Mouse (Mus musculus) hindbrain, embryonic 13.5 days (tissue): ENCODE measurements around the gene Olfr26. TPM values are rescaled to one million over a fixed set of nuclear protein-coding genes. Genes with fewer than 3 reads are reported as not detected.
"Not testable (repeated sequence)": the region's sequence is repeated elsewhere in the genome, so short reads cannot be mapped to it uniquely, and the experiment has no call there.

ENCODE experiments used
- ATAC-seq: fragments of 200-750 bp; cut with Nextera tagmentation; 2 replicates; pipeline ENCODE4 v1.8.0; 2017; ENCODE audit warnings: moderate TSS enrichment; ENCODE audit not compliant: low FRiP score
- H3K27ac ChIP-seq: fragments of 300-500 bp; sonication (generic); 2 replicates; pipeline ENCODE4 v1.5.1; 2015; ENCODE audit warnings: inconsistent platforms, mild to moderate bottlenecking, moderate library complexity
- H3K27me3 ChIP-seq: fragments of 300-500 bp; sonication (generic); 2 replicates; pipeline ENCODE4 v1.6.1; 2015; ENCODE audit warnings: mild to moderate bottlenecking, inconsistent platforms
- H3K36me3 ChIP-seq: fragments of 300-500 bp; sonication (generic); 2 replicates; pipeline ENCODE4 v1.6.1; 2015; ENCODE audit warnings: mild to moderate bottlenecking, inconsistent platforms
- H3K4me1 ChIP-seq: fragments of 300-500 bp; sonication (generic); replicated peaks from 2 replicates; pipeline ENCODE4 v1.6.1; 2015; ENCODE audit warnings: inconsistent platforms
- H3K4me2 ChIP-seq: fragments of 300-500 bp; sonication (generic); 2 replicates; pipeline ENCODE4 v1.6.1; 2015; ENCODE audit warnings: inconsistent platforms, mild to moderate bottlenecking, moderate library complexity
- H3K4me3 ChIP-seq: fragments of 300-500 bp; sonication (generic); 2 replicates; pipeline ENCODE4 v1.5.1; 2015; ENCODE audit warnings: mild to moderate bottlenecking, inconsistent platforms
- H3K9ac ChIP-seq: fragments of 300-500 bp; sonication (generic); 2 replicates; pipeline ENCODE4 v1.6.1; 2015; ENCODE audit warnings: mild to moderate bottlenecking, inconsistent platforms
- H3K9me3 ChIP-seq: fragments of 300-500 bp; sonication (generic); 2 replicates; pipeline ENCODE4 v1.6.1; 2016; ENCODE audit warnings: inconsistent platforms
- WGBS: fragments of 180-500 bp; shearing (Covaris S2); methylation state at CpG from one replicate; pipeline ENCODE4 v1.1.7; 2015; 5-methylcytosine and 5-hydroxymethylcytosine counted together
- polyA plus RNA-seq: library from polyadenylated mRNA; unstranded; fragments of >200 nt; fragmentation: Nextera tagmentation; extraction: Ambion mirVana; gene quantifications from 2 replicates; pipeline ENCODE4 v1.2.1, GENCODE M21; 2015

The Olfr26 gene
- polyA plus RNA-seq, result not detected in 2 replicates

GRCm38 (mm10) chr9:38854760-38855159 lies at the start of gene Olfr26:
TSS of gene Olfr26 (plus strand) at chr9:38855060.
- Histone ChIP-seq H3K27ac (no peak within 1 kb of the TSS), H3K36me3 (no peaks in the 10 kb centered on the region), H3K4me1 (no peaks in the 10 kb centered on the region), H3K4me3 (no peak within 1 kb of the TSS), H3K9ac (no peak within 1 kb of the TSS), H3K9me3 (no peaks in the 10 kb centered on the region), H3K4me2 (no peak within 1 kb of the TSS), H3K27me3 (no peaks in the 10 kb centered on the region)
- ATAC-seq, result no peak

GRCm38 (mm10) chr9:38805696-38806095 lies 49.2 kb upstream of the Olfr26 start:
- Histone ChIP-seq H3K4me3 (no peak overlapping the region), H3K9ac (no peak overlapping the region), H3K9me3 (no peaks in the 10 kb centered on the region), H3K4me1 (no peaks in the 10 kb centered on the region), H3K27ac (no peak overlapping the region), H3K36me3 (no peaks in the 10 kb centered on the region), H3K27me3 (no peaks in the 10 kb centered on the region), H3K4me2 (no peak overlapping the region)
- ATAC-seq, result no peak

- Histone ChIP-seq H3K4me1 (no peaks in the 10 kb centered on the region), H3K4me2 (no peak within 1 kb of the TSS), H3K9ac (no peak within 1 kb of the TSS), H3K36me3 (no peaks in the 10 kb centered on the region), H3K9me3 (no peaks in the 10 kb centered on the region), H3K27me3 (no peaks in the 10 kb centered on the region), H3K27ac (no peak within 1 kb of the TSS), H3K4me3 (no peak within 1 kb of the TSS)
- WGBS, result 79% methylated on average over 2 of the region's 2 CpGs
- no peak for ATAC-seq
Observed at GRCm38 (mm10) chr9:38814314-38814713, 40.5 kb upstream of the Olfr26 start, which contains the start of gene Olfr922. TSS of gene Olfr922 (plus strand) at chr9:38814614.

- H3K27me3 ChIP-seq, result no peaks in the 10 kb centered on the region
- H3K9me3 ChIP-seq, result no peaks in the 10 kb centered on the region
- H3K27ac ChIP-seq, result no peak overlapping the region
- 83% methylated on average over 1 of the region's 1 CpGs for WGBS
- no peak overlapping the region for H3K4me3 ChIP-seq
- no peak for ATAC-seq
- H3K4me1 ChIP-seq, result no peaks in the 10 kb centered on the region
- no peaks in the 10 kb centered on the region for H3K36me3 ChIP-seq
- H3K9ac ChIP-seq, result no peak overlapping the region
- no peak overlapping the region for H3K4me2 ChIP-seq
Observed at GRCm38 (mm10) chr9:38815458-38815986, 39.3 kb upstream of the Olfr26 start.

- Histone ChIP-seq H3K4me2 (no peak within 1 kb of the TSS), H3K9me3 (no peaks in the 10 kb centered on the region), H3K36me3 (no peaks in the 10 kb centered on the region), H3K4me1 (no peaks in the 10 kb centered on the region), H3K9ac (no peak within 1 kb of the TSS), H3K4me3 (no peak within 1 kb of the TSS), H3K27ac (no peak within 1 kb of the TSS), H3K27me3 (no peaks in the 10 kb centered on the region)
- ATAC-seq, result no peak
- WGBS, result 87% methylated on average over 1 of the region's 1 CpGs
Observed at GRCm38 (mm10) chr9:38826245-38826644, 28.6 kb upstream of the Olfr26 start, which contains the start of gene Olfr923. TSS of gene Olfr923 (plus strand) at chr9:38826545.

GRCm38 (mm10) chr9:38833027-38833426 lies 21.8 kb upstream of the Olfr26 start:
- no peak overlapping the region for H3K4me3 ChIP-seq
- H3K4me2 ChIP-seq, result no peak overlapping the region
- H3K9ac ChIP-seq, result no peak overlapping the region
- WGBS, result 85% methylated on average over 2 of the region's 2 CpGs
- H3K27me3 ChIP-seq, result no peaks in the 10 kb centered on the region
- no peaks in the 10 kb centered on the region for H3K9me3 ChIP-seq
- H3K27ac ChIP-seq, result no peak overlapping the region
- no peaks in the 10 kb centered on the region for H3K4me1 ChIP-seq
- no peak for ATAC-seq
- no peaks in the 10 kb centered on the region for H3K36me3 ChIP-seq

- Histone ChIP-seq H3K4me2 (no peak within 1 kb of the TSS), H3K4me3 (no peak within 1 kb of the TSS), H3K9ac (no peak within 1 kb of the TSS), H3K27ac (no peak within 1 kb of the TSS), H3K36me3 (no peaks in the 10 kb centered on the region), H3K9me3 (no peaks in the 10 kb centered on the region), H3K27me3 (no peaks in the 10 kb centered on the region), H3K4me1 (no peaks in the 10 kb centered on the region)
- 93% methylated on average over 1 of the region's 1 CpGs for WGBS
- no peak for ATAC-seq
Observed at GRCm38 (mm10) chr9:38844149-38844548, 10.7 kb upstream of the Olfr26 start, which contains the start of gene Olfr924. TSS of gene Olfr924 (plus strand) at chr9:38844449.

GRCm38 (mm10) chr9:38874880-38875279 lies 20.0 kb downstream of the Olfr26 start:
- WGBS, result 57% methylated on average over 2 of the region's 2 CpGs
- H3K4me2 ChIP-seq, H3K27me3 ChIP-seq, H3K27ac ChIP-seq, ATAC-seq, H3K36me3 ChIP-seq, H3K9ac ChIP-seq, H3K9me3 ChIP-seq, H3K4me1 ChIP-seq, H3K4me3 ChIP-seq: not testable (repeated sequence)

GRCm38 (mm10) chr9:38876826-38877225 lies 22.0 kb downstream of the Olfr26 start, which contains the start of gene Olfr926:
TSS of gene Olfr926 (plus strand) at chr9:38877126.
- no peak within 1 kb of the TSS for H3K27ac ChIP-seq
- H3K9ac ChIP-seq, result no peak within 1 kb of the TSS
- no peak for ATAC-seq
- no peaks in the 10 kb centered on the region for H3K36me3 ChIP-seq
- H3K4me3 ChIP-seq, result no peak within 1 kb of the TSS
- WGBS, result 89% methylated on average over 2 of the region's 2 CpGs
- peaks cover 5% of the 10 kb centered on the region for H3K9me3 ChIP-seq
- H3K27me3 ChIP-seq, result no peaks in the 10 kb centered on the region
- no peak within 1 kb of the TSS for H3K4me2 ChIP-seq
- no peaks in the 10 kb centered on the region for H3K4me1 ChIP-seq

Other genes with a start within 250 kb of the Olfr26 start
- gene Olfr914, start 250.0 kb upstream of the Olfr26 start, polyA plus RNA-seq, result not detected in 2 replicates
- not detected in 2 replicates for gene Olfr916, start 195.2 kb upstream of the Olfr26 start, polyA plus RNA-seq
- not detected in 2 replicates for gene Olfr917, start 189.2 kb upstream of the Olfr26 start, polyA plus RNA-seq
- not detected in 2 replicates for gene Olfr918, start 180.5 kb upstream of the Olfr26 start, polyA plus RNA-seq
- gene Olfr919, start 151.4 kb upstream of the Olfr26 start, polyA plus RNA-seq, result not detected in 2 replicates
- gene Vwa5a, start 136.8 kb upstream of the Olfr26 start, polyA plus RNA-seq, result 8.6 and 9.1 TPM in 2 replicates
- not detected in 2 replicates for gene Olfr920, start 102.8 kb upstream of the Olfr26 start, polyA plus RNA-seq
- gene Olfr921, start 82.0 kb upstream of the Olfr26 start, polyA plus RNA-seq, result not detected in 2 replicates
- gene Olfr922, start 40.4 kb upstream of the Olfr26 start, polyA plus RNA-seq, result not detected in 2 replicates
- not detected in 2 replicates for gene Olfr923, start 28.5 kb upstream of the Olfr26 start, polyA plus RNA-seq
- gene Olfr924, start 10.6 kb upstream of the Olfr26 start, polyA plus RNA-seq, result not detected in 2 replicates
- gene Olfr926, start 22.1 kb downstream of the Olfr26 start, polyA plus RNA-seq, result not detected in 2 replicates
- gene Olfr930, start 74.7 kb downstream of the Olfr26 start, polyA plus RNA-seq, result not detected in 2 replicates
- not detected in 2 replicates for gene Olfr933, start 117.3 kb downstream of the Olfr26 start, polyA plus RNA-seq
- not detected in 2 replicates for gene Olfr934, start 133.3 kb downstream of the Olfr26 start, polyA plus RNA-seq
- gene Olfr935, start 144.6 kb downstream of the Olfr26 start, polyA plus RNA-seq, result not detected in 2 replicates
- gene Olfr146, start 168.3 kb downstream of the Olfr26 start, polyA plus RNA-seq, result not detected in 2 replicates
- gene Olfr937, start 209.9 kb downstream of the Olfr26 start, polyA plus RNA-seq, result not detected in 2 replicates
- gene Olfr938, start 223.8 kb downstream of the Olfr26 start, polyA plus RNA-seq, result not detected in 2 replicates